Mouse (Mus musculus): ENCODE data around the gene Ywhag.

DNA sequence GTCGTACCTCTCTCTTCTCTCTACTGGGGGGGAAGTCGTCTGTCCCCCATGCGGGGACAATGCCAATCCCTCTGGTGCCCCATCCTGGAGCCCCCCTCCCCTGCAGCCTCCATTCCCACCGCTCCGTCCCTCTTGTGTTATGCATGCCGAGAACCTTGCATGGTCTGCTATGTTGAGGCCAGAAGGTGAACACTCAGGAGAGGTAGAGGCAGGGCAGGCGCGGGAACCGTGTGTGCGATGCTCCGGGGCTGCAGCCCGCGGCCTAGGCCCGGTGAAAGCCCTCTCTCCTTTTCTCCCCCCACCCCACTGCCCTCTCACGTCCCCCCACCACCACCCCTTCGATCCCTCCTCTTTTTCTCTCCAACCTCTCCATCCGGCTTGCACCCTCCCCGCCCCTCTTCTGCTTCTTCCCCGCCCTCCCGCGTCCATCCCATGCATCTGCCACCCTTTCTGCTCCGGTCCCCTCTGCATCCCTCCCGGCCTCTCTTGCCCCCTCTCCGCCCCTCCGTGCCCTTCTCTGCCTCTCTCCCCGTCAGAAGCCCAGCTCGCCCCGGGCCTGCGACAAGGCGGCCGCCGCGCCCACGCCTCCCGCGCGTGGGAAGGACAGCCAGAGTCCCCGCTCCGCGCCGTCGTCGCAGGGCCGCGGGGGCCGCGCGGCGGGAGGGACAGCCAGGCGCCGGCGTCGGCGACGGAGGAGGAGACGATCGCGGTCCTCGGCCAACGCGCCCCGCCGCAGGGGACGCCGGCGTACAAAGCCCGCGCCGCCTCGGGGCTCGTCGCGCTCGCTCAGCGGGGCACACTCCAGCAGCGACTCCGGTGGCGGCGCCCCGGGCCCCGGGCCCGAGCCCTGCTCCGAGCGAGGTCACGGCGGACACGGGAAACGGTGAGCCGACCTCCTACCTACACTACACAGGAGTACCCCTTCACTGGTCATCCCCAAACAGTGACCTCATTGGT, 66.5 kb downstream of the Ywhag start:
- TF ChIP-seq POLR2A (IDR thresholded peaks at IDR 0.05; ENCODE audit: low read depth, low read length), result no peak
- no peak for TF ChIP-seq CTCF (conservative IDR thresholded peaks at IDR 0.05; ENCODE audit: insufficient read depth, insufficient read length, low read depth, low read length)
